Mouse (Mus musculus) CH12.LX (cell line): ENCODE results near the gene Apln. TPM values are rescaled to one million over a fixed set of nuclear protein-coding genes. Genes with fewer than 3 reads are reported as not detected.

Source experiments
- DNase-seq: peaks from one replicate; pipeline ENCODE4 v3.0.0-alpha.2; 2013; ENCODE audit errors: extremely low read depth
- H3K27ac ChIP-seq: 2 replicates; pipeline ENCODE4 v1.5.1; 2012; ENCODE audit warnings: low read depth, mild to moderate bottlenecking, control low read depth, moderate library complexity; ENCODE audit not compliant: insufficient read depth
- H3K27me3 ChIP-seq: replicated peaks from 2 replicates; pipeline ENCODE3; 2012; ENCODE audit warnings: inconsistent platforms
- H3K36me3 ChIP-seq, 2 experiments: replicated peaks in 1 of 2; 2 replicates each; pipeline versions ENCODE3 to v1.6.1; 2012; ENCODE audit warnings: inconsistent platforms in 1 of 2, low read length in 1 of 2, mild to moderate bottlenecking in 1 of 2, mixed read lengths in 1 of 2, moderate library complexity in 1 of 2; ENCODE audit not compliant: control insufficient read depth in 1 of 2, insufficient read depth in 1 of 2
- H3K4me1 ChIP-seq, 2 experiments: 2 replicates each; pipeline ENCODE4 v1.6.1; 2012; ENCODE audit warnings: inconsistent platforms in 1 of 2, moderate library complexity in 1 of 2; ENCODE audit not compliant: insufficient read depth in 2 of 2, control insufficient read depth in 1 of 2
- H3K4me2 ChIP-seq: 2 replicates; pipeline ENCODE4 v1.6.1; 2012; ENCODE audit warnings: low read depth, mild to moderate bottlenecking, control low read depth; ENCODE audit not compliant: poor library complexity, insufficient read depth, severe bottlenecking
- H3K4me3 ChIP-seq, 3 experiments: fragments of 150-350 bp in 1 of 3; sonication (generic) in 1 of 3; replicated peaks in 1 of 3; 2 replicates each; pipeline versions ENCODE3 to v1.5.1; 2011 to 2012; ENCODE audit warnings: low read depth in 2 of 3, low read length in 2 of 3, mild to moderate bottlenecking in 2 of 3, moderate library complexity in 2 of 3, control low read depth in 1 of 3, improper control_type of control experiment in 1 of 3, inconsistent platforms in 1 of 3, mixed read lengths in 1 of 3; ENCODE audit not compliant: poor library complexity in 1 of 3
- H3K79me2 ChIP-seq: replicated peaks from 2 replicates; pipeline ENCODE4 v1.6.1; 2012; ENCODE audit warnings: mild to moderate bottlenecking, moderate library complexity; ENCODE audit not compliant: control insufficient read depth, poor library complexity, insufficient read depth, severe bottlenecking; ENCODE audit errors: extremely low read depth
- H3K9ac ChIP-seq: 2 replicates; pipeline ENCODE4 v1.6.1; 2012; ENCODE audit warnings: low read depth, mild to moderate bottlenecking, control low read depth, moderate library complexity; ENCODE audit not compliant: insufficient read depth
- H3K9me3 ChIP-seq: replicated peaks from 2 replicates; pipeline ENCODE3; 2012; ENCODE audit warnings: low read length, inconsistent platforms, mixed read lengths
- CHD2 ChIP-seq: IDR thresholded peaks from 2 replicates; pipeline ENCODE4 v1.6.1; 2011; ENCODE audit warnings: low read length, improper control_type of control experiment
- CTCF ChIP-seq, 2 experiments: IDR thresholded peaks in 1 of 2; conservative IDR thresholded peaks in 1 of 2; 2 replicates each; pipeline ENCODE4 v1.5.1; 2011 to 2012; ENCODE audit warnings: low read depth in 2 of 2, low read length in 2 of 2, improper control_type of control experiment in 1 of 2, inconsistent platforms in 1 of 2, mild to moderate bottlenecking in 1 of 2, moderate library complexity in 1 of 2
- E2F4 ChIP-seq: IDR thresholded peaks from 2 replicates; pipeline ENCODE4 v1.6.1; 2011; ENCODE audit warnings: low read depth, low read length, improper control_type of control experiment; ENCODE audit not compliant: insufficient replicate concordance
- ETS1 ChIP-seq: conservative IDR thresholded peaks from 2 replicates; pipeline ENCODE4 v1.6.1; 2012; ENCODE audit warnings: low read depth, mild to moderate bottlenecking, inconsistent platforms, low read length, improper control_type of control experiment, moderate library complexity
- HCFC1 ChIP-seq: IDR thresholded peaks from 2 replicates; pipeline ENCODE4 v1.6.1; 2012; ENCODE audit warnings: low read depth, mild to moderate bottlenecking, inconsistent platforms, low read length, improper control_type of control experiment
- MAZ ChIP-seq: IDR thresholded peaks from 2 replicates; pipeline ENCODE4 v1.6.1; 2012; ENCODE audit warnings: low read depth, mild to moderate bottlenecking, inconsistent platforms, low read length, improper control_type of control experiment, moderate library complexity
- MEF2A ChIP-seq: IDR thresholded peaks from 2 replicates; pipeline ENCODE4 v1.6.1; 2014; ENCODE audit warnings: low read depth, mild to moderate bottlenecking, inconsistent platforms, low read length, improper control_type of control experiment, borderline replicate concordance
- MXI1 ChIP-seq: IDR thresholded peaks from 2 replicates; pipeline ENCODE4 v1.6.1; 2011; ENCODE audit warnings: mild to moderate bottlenecking, low read depth, low read length, improper control_type of control experiment
- MYC ChIP-seq: IDR thresholded peaks from 2 replicates; pipeline ENCODE4 v1.6.1; 2011; ENCODE audit warnings: low read depth, mild to moderate bottlenecking, improper control_type of control experiment, low read length
- RAD21 ChIP-seq: IDR thresholded peaks from 2 replicates; pipeline ENCODE4 v1.6.1; 2011; ENCODE audit warnings: low read depth, mild to moderate bottlenecking, low read length, improper control_type of control experiment, moderate library complexity
- RCOR1 ChIP-seq: conservative IDR thresholded peaks from 2 replicates; pipeline ENCODE4 v1.6.1; 2012; ENCODE audit warnings: low read depth, mild to moderate bottlenecking, inconsistent platforms, low read length, improper control_type of control experiment
- SIN3A ChIP-seq: IDR thresholded peaks from 2 replicates; pipeline ENCODE4 v1.6.1; 2012; ENCODE audit warnings: low read length, improper control_type of control experiment, inconsistent platforms
- SMC3 ChIP-seq: IDR thresholded peaks from 2 replicates; pipeline ENCODE4 v1.6.1; 2011; ENCODE audit warnings: low read depth, low read length, improper control_type of control experiment
- TBP ChIP-seq: conservative IDR thresholded peaks from 2 replicates; pipeline ENCODE4 v1.6.1; 2011; ENCODE audit warnings: low read depth, low read length, improper control_type of control experiment
- UBTF ChIP-seq: IDR thresholded peaks from 2 replicates; pipeline ENCODE4 v1.6.1; 2012; ENCODE audit warnings: low read depth, mild to moderate bottlenecking, inconsistent platforms, low read length, improper control_type of control experiment, moderate library complexity
- dilution Hi-C: fragments of 300-500 bp; cut with MboI; formaldehyde crosslinking; loops from 2 replicates; pipeline ENCODE4 v1.14.3; 2020; ENCODE audit warnings: low sequenced_read_pairs; ENCODE audit not compliant: extremely low pct_unique_long_range_greater_than_20kb, extremely low pct_ligation_motif_present
- in situ Hi-C: fragments of 300-500 bp; cut with MboI; formaldehyde crosslinking; loops from 3 replicates; pipeline ENCODE4 v1.14.3; 2019; ENCODE audit warnings: low sequenced_read_pairs, low pct_ligation_motif_present, low pct_unique_long_range_greater_than_20kb, mixed read lengths
- polyA plus RNA-seq: library from polyadenylated mRNA; unstranded; fragments of >175 nt; gene quantifications from 2 replicates; pipeline ENCODE4 v1.2.1, GENCODE M21; 2012; ENCODE audit warnings: low read depth; ENCODE audit not compliant: insufficient read length
- total RNA-seq, 2 experiments: library from RNA; depleted of rRNA; stranded (reverse); fragments of 300-350 nt in 1 of 2; fragments of >200 nt in 1 of 2; gene quantifications; 2 replicates each; pipeline ENCODE4 v1.2.3; 2012 to 2014

Apln gene
- total and polyA plus RNA-seq, 3 experiments, result 0.08 to 0.15 (median 0.10) TPM

GRCm38 (mm10) chrX:47998412-47998811, 36.2 kb downstream of the Apln start:
- Histone ChIP-seq H3K79me2 (no peaks in the 10 kb centered on the region), H3K4me3 (no peak overlapping the region), H3K9ac (no peak overlapping the region), H3K36me3 (no peaks in the 10 kb centered on the region), H3K27me3 (no peaks in the 10 kb centered on the region), H3K4me1 (peaks cover 3 to 12% of the 10 kb centered on the region in 2 experiments; a peak in 3 of 4 replicates), H3K9me3 (no peaks in the 10 kb centered on the region), H3K27ac (no peak overlapping the region), H3K4me2 (no peak overlapping the region)
- peak; percentile 34 for DNase-seq
- dilution Hi-C loops, result no loop called here
- TF ChIP-seq UBTF, result no peak
- peak; percentile 27; the same call in 1 of the 2 replicates for TF ChIP-seq MEF2A
- in situ Hi-C loops, result loop anchor here (10.0 kb wide), 2 partner anchors 256 to 406 kb away; partner anchors contain the start of gene Utp14a

GRCm38 (mm10) chrX:47992606-47993005, 42.0 kb downstream of the Apln start:
- Histone ChIP-seq H3K4me1 (peaks cover 0 to 7% of the 10 kb centered on the region in 2 experiments; a peak in 2 of 4 replicates), H3K27ac (no peak overlapping the region), H3K4me2 (peak overlapping the region; percentile 29; the same call in 1 of the 2 replicates), H3K79me2 (no peaks in the 10 kb centered on the region), H3K9ac (no peak overlapping the region), H3K4me3 (no peak overlapping the region), H3K27me3 (no peaks in the 10 kb centered on the region), H3K36me3 (no peaks in the 10 kb centered on the region), H3K9me3 (no peaks in the 10 kb centered on the region)
- DNase-seq, result peak; percentile 61
- TF ChIP-seq RCOR1, result no peak
- TF ChIP-seq RAD21, result peak; percentile 81
- no peak for TF ChIP-seq E2F4
- TF ChIP-seq MYC, result no peak
- TF ChIP-seq ETS1, result no peak
- TF ChIP-seq SIN3A, result 0 out of 2 replicates have a peak, but pooled peaks have one; percentile 26
- TF ChIP-seq MXI1, result no peak
- TF ChIP-seq SMC3, result peak; percentile 60
- TF ChIP-seq HCFC1, result no peak
- peak; percentile 46 to 74 for TF ChIP-seq CTCF (conservative IDR thresholded peaks at IDR 0.05 in 1 of 2, IDR thresholded peaks at IDR 0.05 in 1 of 2; ENCODE audit: low read depth in 2 of 2, low read length in 2 of 2)
- no peak for TF ChIP-seq TBP
- no peak for TF ChIP-seq UBTF
- no peak for TF ChIP-seq CHD2
- peak; percentile 61; the same call in 1 of the 2 replicates for TF ChIP-seq MAZ
- dilution Hi-C loops, result no loop called here
- in situ Hi-C loops, result loop anchor here (10.0 kb wide), 2 partner anchors 262 to 412 kb away; partner anchors contain the start of gene Utp14a
